Comparison of ENCODE assay signal across 14 mouse cellular contexts in the genomic region with DNA sequence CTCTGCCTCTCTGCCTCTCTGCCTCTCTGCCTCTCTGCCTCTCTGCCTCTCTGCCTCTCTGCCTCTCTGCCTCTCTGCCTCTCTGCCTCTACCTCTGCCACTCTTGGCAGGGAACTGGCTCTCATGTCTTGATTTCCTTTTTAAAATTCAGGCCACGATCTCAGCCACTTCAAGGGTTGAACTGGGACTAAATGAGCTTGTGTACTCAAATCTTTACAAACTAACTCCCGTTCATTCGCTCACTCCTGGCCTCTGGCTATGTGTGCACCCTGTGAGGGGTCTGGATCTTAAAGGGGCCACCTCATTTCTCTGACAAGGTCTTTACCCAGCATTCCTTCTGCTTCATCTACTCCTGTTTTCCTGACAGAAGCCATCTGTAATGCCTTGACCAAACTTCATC. TPM values are rescaled to one million over a fixed set of nuclear protein-coding genes. Genes with fewer than 3 reads are reported as not detected.
DNase-seq lines count a peak whose midpoint lies in the region; ATAC-seq and TF ChIP-seq lines count a peak whose summit lies in the region.
"Had no signal": no experiment of that assay in that cellular context is flagged by ENCODE, and none has a peak within 500 bp of the region (broad histone marks: within the 10 kb centered on the region; RNA-seq: fewer than 3 reads in every experiment).

No protein-coding gene starts in this region.

- no peak for TF ChIP-seq POLR2A in olfactory bulb, adult 2 months (IDR thresholded peaks at IDR 0.05; ENCODE audit: insufficient read depth, low read depth, low read length)

- intact Hi-C loops in left cerebral cortex, postnatal 14 days (cut with DNase I), result no loop called here

- peak; percentile 91 for ATAC-seq in forebrain, embryonic 13.5 days
- ATAC-seq in hindbrain, embryonic 16.5 days, result peak; percentile 87

- 1% methylated on average over 3 of the region's 3 CpGs for WGBS in forebrain, embryonic 13.5 days
- whole genome bisulfite sequencing in hindbrain, embryonic 16.5 days, result 7% methylated on average over 3 of the region's 3 CpGs
- WGBS in olfactory bulb, adult 2 months, result 74% methylated on average over 3 of the region's 3 CpGs

- no peak for TF ChIP-seq CTCF in olfactory bulb, adult 2 months (IDR thresholded peaks at IDR 0.05; ENCODE audit: insufficient read depth, low read depth, low read length)

- H3K4me3 ChIP-seq in forebrain, embryonic 13.5 days, result no peak overlapping the region
- H3K4me3 ChIP-seq in hindbrain, embryonic 16.5 days (ENCODE audit: low read length), result no peak overlapping the region
- H3K4me3 ChIP-seq in olfactory bulb, adult 2 months (ENCODE audit: insufficient read depth, low read depth, low read length), result no peak overlapping the region
- H3K4me3 ChIP-seq: limb, embryonic 12.5 days had no signal

- H3K27ac ChIP-seq in forebrain, embryonic 13.5 days, result peak overlapping the region; percentile 94
- H3K27ac ChIP-seq in hindbrain, embryonic 16.5 days (ENCODE audit: low read depth, low read length), result peak overlapping the region; percentile 69
- H3K27ac ChIP-seq in olfactory bulb, adult 2 months (ENCODE audit: insufficient read depth, low read depth, low read length), result peak overlapping the region; percentile 7; the same call in 1 of the 2 replicates
- H3K27ac ChIP-seq: limb, embryonic 12.5 days had no signal

- 0 out of 2 replicates have a peak overlapping the region, but pooled peaks have one; percentile 17 for H3K4me2 ChIP-seq in forebrain, embryonic 13.5 days
- H3K4me2 ChIP-seq in hindbrain, embryonic 16.5 days (ENCODE audit: low read length), result no peak overlapping the region
- H3K4me2 ChIP-seq: limb, embryonic 12.5 days; lung, embryonic 14.5 days had no signal

- H3K9ac ChIP-seq in forebrain, embryonic 13.5 days, result no peak overlapping the region
- H3K9ac ChIP-seq in hindbrain, embryonic 16.5 days (ENCODE audit: low read depth, low read length), result no peak overlapping the region
- H3K9ac ChIP-seq: limb, embryonic 12.5 days; lung, embryonic 14.5 days had no signal

- peaks cover 52% of the 10 kb centered on the region for H3K4me1 ChIP-seq in forebrain, embryonic 13.5 days
- peaks cover 12% of the 10 kb centered on the region for H3K4me1 ChIP-seq in hindbrain, embryonic 16.5 days (ENCODE audit: control insufficient read depth, insufficient read depth, low read depth, low read length)
- peaks cover 8% of the 10 kb centered on the region for H3K4me1 ChIP-seq in olfactory bulb, adult 2 months (ENCODE audit: control insufficient read depth, insufficient read depth, low read length)

- H3K27me3 ChIP-seq in forebrain, embryonic 13.5 days, result no peaks in the 10 kb centered on the region
- no peaks in the 10 kb centered on the region for H3K27me3 ChIP-seq in hindbrain, embryonic 16.5 days (replicated peaks; ENCODE audit: control insufficient read depth, insufficient read depth, low read length)

- H3K9me3 ChIP-seq in forebrain, embryonic 13.5 days (replicated peaks), result no peaks in the 10 kb centered on the region
- H3K9me3 ChIP-seq in hindbrain, embryonic 16.5 days (ENCODE audit: control insufficient read depth, low read length), result no peaks in the 10 kb centered on the region
- H3K9me3 ChIP-seq: limb, embryonic 12.5 days had no signal

- peak; percentile 34 to 39 for DNase-seq in left cerebral cortex, postnatal 14 days (ENCODE audit: low spot score in 2 of 2)
- no peak for DNase-seq in left cerebral cortex, adult 8-10 months (ENCODE audit: low spot score in 2 of 2)
- DNase-seq in cerebellum, postnatal 25 days, result no peak
- DNase-seq in gastrocnemius, postnatal 4 days (ENCODE audit: low spot score in 2 of 2), result no peak
- DNase-seq: cerebellum, postnatal 36 days; gastrocnemius, postnatal 36 days; right cerebral cortex, postnatal 25 days had no signal

- H3K36me3 ChIP-seq in forebrain, embryonic 13.5 days (ENCODE audit: poor library complexity, severe bottlenecking), result peaks cover 11% of the 10 kb centered on the region
- 0 out of 2 replicates have a peak, but pooled peaks cover 2% of the 10 kb centered on the region for H3K36me3 ChIP-seq in hindbrain, embryonic 16.5 days (ENCODE audit: control insufficient read depth, insufficient read depth, low read length)
- H3K36me3 ChIP-seq: limb, embryonic 12.5 days had no signal

RNA-seq across cellular contexts. Expression of a gene that starts 18.6 kb away (rescaled TPM):
- not detected for total RNA-seq in left cerebral cortex, postnatal 14 days (2021)
- not detected for total RNA-seq in left cerebral cortex, adult 8-10 months (2022)
- polyA plus RNA-seq in forebrain, embryonic 13.5 days (2015; fragmentation: Nextera tagmentation; extraction: Ambion mirVana), result 0.14 TPM in 1 of 2 replicates, not detected in the other
- polyA plus RNA-seq in hindbrain, embryonic 16.5 days (2015; fragmentation: Nextera tagmentation; extraction: Ambion mirVana), result 0.23 and 0.27 TPM in 2 replicates
- polyA plus RNA-seq in olfactory bulb, adult 2 months (2012; ENCODE audit: insufficient read depth, insufficient read length, low replicate concordance, missing spikeins), result not detected in 2 replicates
- not detected for total RNA-seq in gastrocnemius, postnatal 4 days (2021)
- total RNA-seq: gastrocnemius, postnatal 36 days; heart, postnatal 25 days had no signal
- polyA plus RNA-seq: limb, embryonic 12.5 days; lung, embryonic 14.5 days; stomach, embryonic 16.5 days had no signal

RNA-seq across cellular contexts. Expression of a gene that starts 29.8 kb away (rescaled TPM):
- 10 to 100 TPM; 38.2 to 43.7 TPM for total RNA-seq in left cerebral cortex, postnatal 14 days (2021)
- 10 to 100 TPM; 15.4 to 23.0 (median 19.9) TPM for total RNA-seq in left cerebral cortex, adult 8-10 months (2022)
- 22.7 and 23.9 TPM in 2 replicates for polyA plus RNA-seq in forebrain, embryonic 13.5 days (2015; fragmentation: Nextera tagmentation; extraction: Ambion mirVana)
- 54.3 and 59.1 TPM in 2 replicates for polyA plus RNA-seq in hindbrain, embryonic 16.5 days (2015; fragmentation: Nextera tagmentation; extraction: Ambion mirVana)
- polyA plus RNA-seq in olfactory bulb, adult 2 months (2012; ENCODE audit: insufficient read depth, insufficient read length, low replicate concordance, missing spikeins), result not detected in 2 replicates
- total RNA-seq in gastrocnemius, postnatal 4 days (2021), result 1 to 10 TPM; 4.1 to 4.3 TPM

Comparison
In these comparisons a context has a peak if more than half of its experiments do, and no peak if none do; other contexts are left out.
1. DNase-seq: peak in left cerebral cortex, postnatal 14 days (2 of 2); none in left cerebral cortex, adult 8-10 months (0 of 2), cerebellum, postnatal 25 days (0 of 2) and gastrocnemius, postnatal 4 days (0 of 2).
2. H3K27ac ChIP-seq: peak in every context shown above with its lines; median percentile 94 in forebrain, embryonic 13.5 days; 69 in hindbrain, embryonic 16.5 days; 7 in olfactory bulb, adult 2 months.